Mouse (Mus musculus) neutrophil, adult 5-6 weeks (primary cell): ENCODE measurements around the gene Slc37a1. TPM values are rescaled to one million over a fixed set of nuclear protein-coding genes. Genes with fewer than 3 reads are reported as not detected.

ENCODE experiments used
- ATAC-seq: fragments of 151-379, 151-347 bp; 2 replicates; pipeline ENCODE4 v1.8.0; 2017; ENCODE audit warnings: mild to moderate bottlenecking, moderate TSS enrichment; ENCODE audit not compliant: insufficient number of reproducible peaks, poor library complexity, low FRiP score, severe bottlenecking; ENCODE audit errors: extremely low read depth
- total RNA-seq: library from RNA; stranded (forward); fragments of 200-1000 nt; gene quantifications from 2 replicates; pipeline ENCODE4 v1.2.3, GENCODE M21; 2017

The Slc37a1 gene
- total RNA-seq, 1 experiment from 2014 or later: 19.6 TPM

DNA sequence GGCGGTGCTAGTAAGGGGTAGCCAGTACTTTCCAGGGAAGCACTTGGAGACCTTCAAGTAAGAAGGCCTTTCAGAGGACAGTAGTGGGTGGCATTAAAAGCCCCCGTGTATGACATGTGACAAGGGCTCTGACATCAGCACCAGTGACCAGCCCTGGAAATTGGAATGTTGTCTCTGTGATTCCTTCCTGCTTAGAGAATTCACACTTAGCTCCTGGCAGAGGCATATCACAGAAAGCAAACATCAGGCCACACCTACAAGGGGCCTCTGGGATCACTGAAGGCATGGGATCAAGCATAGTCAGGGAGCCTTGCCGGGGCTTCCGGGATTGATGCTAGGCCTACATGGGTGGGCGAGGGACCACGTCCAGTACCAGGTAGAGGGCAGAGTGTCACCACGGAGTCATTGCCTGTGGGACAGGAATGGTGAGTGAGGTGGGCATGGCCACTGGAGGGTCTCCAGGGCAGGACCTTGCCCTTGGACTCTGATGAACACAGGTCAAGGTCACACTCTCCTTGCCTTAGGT lies 21.8 kb downstream of the Slc37a1 start:
- ATAC-seq: no peak

DNA sequence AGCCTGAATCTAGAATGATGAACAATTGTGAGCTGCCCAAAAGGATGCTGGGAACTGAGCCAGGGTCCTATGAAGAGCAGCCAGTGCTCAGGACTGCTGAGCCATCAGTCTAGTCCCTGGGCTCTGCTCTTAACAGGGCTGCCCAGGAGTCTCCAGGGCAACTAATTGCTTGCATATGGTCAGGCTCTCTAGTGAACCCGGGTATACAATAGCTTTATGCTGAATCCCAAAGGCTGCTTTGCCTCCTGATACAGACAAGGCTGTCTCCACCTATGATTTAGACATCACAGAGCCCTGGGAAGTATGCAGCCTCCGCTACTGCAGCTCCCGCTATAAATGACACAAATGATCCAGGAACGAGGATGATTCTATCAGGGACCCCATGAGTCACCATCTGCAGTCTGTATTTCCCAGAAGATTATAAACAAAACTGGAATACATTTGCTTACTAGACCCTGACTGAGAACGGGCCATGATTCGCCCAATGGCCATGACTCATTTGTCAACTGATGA lies 22.7 kb downstream of the Slc37a1 start:
- ATAC-seq: no peak

DNA sequence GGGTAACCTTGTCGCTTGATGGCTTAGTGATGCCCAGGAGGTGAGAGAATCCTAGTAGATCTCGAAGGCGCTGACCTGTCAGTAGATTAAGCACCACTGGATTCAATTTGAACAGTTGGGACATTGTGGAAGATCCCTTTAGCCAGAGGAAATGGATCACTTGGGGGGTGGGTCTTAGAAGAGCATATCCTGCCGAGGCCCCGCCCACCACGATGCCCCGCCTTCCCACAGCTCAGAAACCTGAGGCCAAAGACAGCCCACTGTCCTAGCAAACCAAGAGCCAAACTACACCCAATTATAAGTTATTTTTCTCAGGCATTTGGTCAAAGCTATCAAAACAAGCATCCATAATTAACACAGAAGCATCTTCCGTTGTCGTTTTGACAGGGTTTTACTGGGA lies 24.5 kb downstream of the Slc37a1 start:
- no peak for ATAC-seq

DNA sequence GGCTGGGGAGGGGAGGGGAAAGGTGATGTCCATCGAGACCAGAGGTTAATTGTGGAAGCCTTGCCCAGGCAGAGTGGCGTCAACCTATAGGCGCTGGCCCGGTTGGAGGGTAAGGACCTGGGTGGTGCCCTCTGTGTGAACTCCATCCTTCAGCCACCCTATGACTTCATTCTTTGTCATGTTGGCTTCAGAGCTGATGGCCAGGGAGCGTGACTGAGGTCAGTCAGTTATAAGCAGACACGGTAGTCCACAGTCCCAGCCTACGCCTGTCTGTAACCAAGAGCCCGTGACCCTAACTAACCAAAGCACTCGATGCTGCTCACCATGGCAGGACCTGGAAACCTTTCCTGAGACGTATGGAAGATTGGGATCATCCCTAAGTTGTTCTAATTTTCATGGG lies 26.1 kb downstream of the Slc37a1 start:
- no peak for ATAC-seq

- ATAC-seq: no peak
These were observed 28.6 kb downstream of the Slc37a1 start for GRCm38 (mm10) chr17:31315046-31315792.

GRCm38 (mm10) chr17:31315993-31316392 lies 29.4 kb downstream of the Slc37a1 start:
- ATAC-seq: no peak

- ATAC-seq: no peak
These were observed 30.4 kb downstream of the Slc37a1 start for GRCm38 (mm10) chr17:31316998-31317397.

GRCm38 (mm10) chr17:31317521-31318272 lies 31.1 kb downstream of the Slc37a1 start:
- ATAC-seq: no peak

GRCm38 (mm10) chr17:31318906-31319767 lies 32.5 kb downstream of the Slc37a1 start:
- ATAC-seq: no peak

DNA sequence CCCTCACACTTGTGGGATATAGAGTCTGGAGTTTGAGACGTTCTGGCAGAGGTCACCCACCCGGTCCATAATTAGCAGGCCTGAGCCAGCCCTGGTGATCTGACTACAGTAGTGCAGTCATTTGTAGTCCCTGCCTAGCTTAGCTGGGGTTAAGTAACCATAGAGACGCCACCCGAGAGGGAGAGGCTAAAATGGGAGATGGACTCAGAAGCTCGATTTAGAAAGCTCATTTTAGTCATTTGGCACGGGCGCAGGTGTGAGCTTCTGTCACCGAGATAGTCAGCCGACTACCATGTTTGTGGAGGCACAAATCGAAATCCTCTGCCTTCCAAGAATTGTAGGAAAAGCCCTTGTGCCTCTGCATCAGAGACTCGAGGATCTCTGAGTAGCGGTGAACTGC lies 34.8 kb downstream of the Slc37a1 start:
- no peak for ATAC-seq

DNA sequence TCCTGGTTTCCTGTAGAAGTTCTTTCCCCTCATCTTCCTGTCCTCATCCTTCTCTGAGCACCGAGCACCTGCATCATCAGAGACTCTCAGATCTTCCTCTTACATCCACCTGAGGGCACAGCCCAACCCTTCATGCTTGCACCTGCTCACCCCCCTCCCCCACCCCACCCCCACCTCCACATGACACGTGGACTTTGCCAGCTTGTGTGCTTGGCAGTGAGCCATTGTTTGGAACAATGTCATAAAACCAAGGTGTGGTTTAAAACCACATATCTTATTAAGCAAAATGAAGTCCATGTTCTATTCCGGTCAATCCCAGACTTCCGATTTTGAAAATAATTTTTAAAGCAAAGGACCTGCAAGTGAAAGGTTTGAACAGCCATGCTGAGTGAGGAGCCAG lies 35.9 kb downstream of the Slc37a1 start:
- ATAC-seq: no peak

DNA sequence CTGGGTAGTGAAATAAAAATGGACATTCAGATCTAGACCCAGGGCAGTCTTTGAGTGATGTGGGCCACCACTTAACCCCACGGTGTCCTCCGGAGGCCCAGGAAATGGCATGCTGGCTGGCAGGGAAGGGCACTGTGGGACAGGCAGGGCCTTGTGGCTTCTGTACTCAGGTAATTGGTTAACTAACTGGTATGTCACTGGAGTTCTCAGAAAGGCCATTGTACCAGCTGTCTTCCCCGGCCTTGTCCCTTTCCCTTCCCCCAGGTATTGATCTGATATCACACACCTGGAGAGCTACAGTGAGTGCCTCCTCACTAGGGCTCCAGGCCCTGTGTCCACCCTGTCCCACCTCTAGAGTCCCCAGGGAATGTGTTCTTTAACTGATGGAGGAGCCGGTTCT lies 36.8 kb downstream of the Slc37a1 start:
- ATAC-seq: no peak

DNA sequence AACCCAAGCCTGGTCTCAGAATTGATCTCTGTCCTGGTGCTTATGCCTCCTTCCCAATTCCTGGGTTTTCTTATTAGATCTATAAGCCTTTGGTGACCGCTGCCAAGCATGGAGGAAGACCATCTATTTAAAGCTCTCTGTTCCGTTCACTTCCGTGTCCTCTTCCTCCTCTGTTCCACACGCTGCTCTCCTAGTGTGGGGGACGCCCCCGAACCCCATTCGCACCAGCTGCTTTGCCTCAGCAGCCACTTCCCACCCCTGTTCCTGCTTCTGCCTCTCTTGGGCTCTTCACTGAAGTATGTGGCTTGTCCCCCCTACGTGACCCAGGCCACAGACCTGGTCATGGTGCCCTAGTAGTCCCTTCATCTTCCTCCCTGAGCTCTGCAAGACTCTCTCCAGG lies 37.6 kb downstream of the Slc37a1 start:
- no peak for ATAC-seq

- ATAC-seq: no peak
These were observed 39.0 kb downstream of the Slc37a1 start for GRCm38 (mm10) chr17:31325451-31326219.

DNA sequence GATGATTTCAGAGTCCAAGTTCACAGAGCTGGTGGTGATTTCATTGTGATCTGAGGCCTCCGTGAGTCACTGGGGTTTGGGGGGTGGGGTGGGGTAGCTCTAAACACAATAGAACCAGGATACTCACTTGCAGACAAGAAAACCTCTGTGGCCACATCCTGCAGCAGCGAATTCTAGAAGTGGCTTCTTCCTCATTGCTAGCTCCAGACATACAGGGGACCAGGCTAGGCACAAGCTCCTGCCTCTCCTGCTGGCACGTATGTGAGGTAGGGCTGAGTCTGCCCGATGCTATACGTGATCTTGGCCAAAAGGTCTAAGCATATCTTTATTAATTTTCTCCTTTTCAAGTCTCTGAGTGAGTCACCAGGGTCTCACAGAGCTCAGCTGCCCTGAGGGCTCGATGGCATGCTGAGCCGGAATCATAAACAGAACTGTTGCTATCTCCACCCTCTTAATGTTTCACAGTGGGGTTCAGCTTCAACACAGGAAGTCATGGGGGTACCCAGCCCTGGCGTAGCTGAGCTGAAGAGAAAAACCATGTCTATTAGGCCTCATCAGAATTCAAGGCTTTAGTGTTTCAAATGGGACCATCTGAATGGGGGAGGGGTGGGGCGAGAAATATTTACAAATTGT lies 39.7 kb downstream of the Slc37a1 start:
- 0 out of 2 replicates have a peak, but pooled peaks have one; percentile 13 for ATAC-seq

- ATAC-seq: no peak
These were observed 41.9 kb downstream of the Slc37a1 start for GRCm38 (mm10) chr17:31328466-31328865.

GRCm38 (mm10) chr17:31330622-31331021 lies 44.0 kb downstream of the Slc37a1 start:
- ATAC-seq: no peak

GRCm38 (mm10) chr17:31331273-31331672 lies 44.7 kb downstream of the Slc37a1 start:
- ATAC-seq: no peak
